Mouse (Mus musculus) splenic B cell, adult 2 months (primary cell): ENCODE results near the gene Timeless.
"Not testable (repeated sequence)": the region's sequence is repeated elsewhere in the genome, so short reads cannot be mapped to it uniquely, and the experiment has no call there.

Experiments used
- DNase-seq: peaks from one replicate; pipeline ENCODE4 v3.0.0-alpha.2; 2011; ENCODE audit warnings: low read depth, low spot score
- H3K27me3 ChIP-seq: 2 replicates; pipeline ENCODE4 v1.6.1; 2012; ENCODE audit warnings: mild to moderate bottlenecking, low read length, moderate library complexity, mixed read lengths; ENCODE audit not compliant: control insufficient read depth, poor library complexity, insufficient read depth, severe bottlenecking
- H3K36me3 ChIP-seq: 2 replicates; pipeline ENCODE4 v1.6.1; 2012; ENCODE audit warnings: mild to moderate bottlenecking, low read length, moderate library complexity, mixed read lengths; ENCODE audit not compliant: control insufficient read depth, poor library complexity, insufficient read depth, severe bottlenecking

The Timeless gene

GRCm38 (mm10) chr10:128208326-128208725 is 23.5 kb upstream of the Timeless start:
- Histone ChIP-seq H3K36me3 (peaks cover 1% of the 10 kb centered on the region; the same call in 1 of the 2 replicates), H3K27me3 (no peaks in the 10 kb centered on the region)
- DNase-seq: no peak

GRCm38 (mm10) chr10:128209311-128210009 is 22.4 kb upstream of the Timeless start:
- no peak for DNase-seq
- peaks cover 1% of the 10 kb centered on the region; the same call in 1 of the 2 replicates for H3K36me3 ChIP-seq

GRCm38 (mm10) chr10:128210131-128210530 is 21.7 kb upstream of the Timeless start:
- no peak for DNase-seq
- H3K27me3 ChIP-seq: no peaks in the 10 kb centered on the region

More at GRCm38 (mm10) chr10:128209311-128210009, 22.4 kb upstream of the Timeless start:
- no peaks in the 10 kb centered on the region for H3K27me3 ChIP-seq

GRCm38 (mm10) chr10:128210954-128211353 is 20.9 kb upstream of the Timeless start:
- H3K27me3 ChIP-seq: no peaks in the 10 kb centered on the region
- peaks cover 1% of the 10 kb centered on the region; the same call in 1 of the 2 replicates for H3K36me3 ChIP-seq
- no peak for DNase-seq

More at GRCm38 (mm10) chr10:128210131-128210530, 21.7 kb upstream of the Timeless start:
- peaks cover 1% of the 10 kb centered on the region; the same call in 1 of the 2 replicates for H3K36me3 ChIP-seq

- DNase-seq: peak; percentile 92
- H3K36me3 ChIP-seq: peaks cover 1% of the 10 kb centered on the region; the same call in 1 of the 2 replicates
- no peaks in the 10 kb centered on the region for H3K27me3 ChIP-seq
Observed at GRCm38 (mm10) chr10:128211390-128212108, 20.3 kb upstream of the Timeless start, which contains the start of gene Spryd4. TSS of gene Spryd4 (minus strand) at chr10:128211807.

GRCm38 (mm10) chr10:128212148-128212547 is 19.7 kb upstream of the Timeless start:
- no peaks in the 10 kb centered on the region for H3K27me3 ChIP-seq
- peaks cover 1% of the 10 kb centered on the region; the same call in 1 of the 2 replicates for H3K36me3 ChIP-seq
- DNase-seq: no peak

GRCm38 (mm10) chr10:128212871-128213323 is 19.0 kb upstream of the Timeless start:
- Histone ChIP-seq H3K36me3 (peaks cover 1% of the 10 kb centered on the region; the same call in 1 of the 2 replicates), H3K27me3 (no peaks in the 10 kb centered on the region)
- DNase-seq: peak; percentile 86

- not testable (repeated sequence) for DNase-seq, H3K27me3 ChIP-seq, H3K36me3 ChIP-seq
Observed at GRCm38 (mm10) chr10:128214112-128214511, 17.8 kb upstream of the Timeless start.

GRCm38 (mm10) chr10:128214981-128215380 is 16.9 kb upstream of the Timeless start:
- no peak for DNase-seq
- Histone ChIP-seq H3K36me3 (peaks cover 1% of the 10 kb centered on the region; the same call in 1 of the 2 replicates), H3K27me3 (no peaks in the 10 kb centered on the region)

GRCm38 (mm10) chr10:128218387-128219117 is 13.3 kb upstream of the Timeless start:
- H3K27me3 ChIP-seq: no peaks in the 10 kb centered on the region
- no peaks in the 10 kb centered on the region for H3K36me3 ChIP-seq
- no peak for DNase-seq

- Histone ChIP-seq H3K27me3 (no peaks in the 10 kb centered on the region), H3K36me3 (no peaks in the 10 kb centered on the region)
- DNase-seq: peak; percentile 13
Observed at GRCm38 (mm10) chr10:128221533-128222286, 10.2 kb upstream of the Timeless start.

GRCm38 (mm10) chr10:128225064-128225463 is 6.8 kb upstream of the Timeless start:
- H3K27me3 ChIP-seq: no peaks in the 10 kb centered on the region
- no peak for DNase-seq
- H3K36me3 ChIP-seq: no peaks in the 10 kb centered on the region

- Histone ChIP-seq H3K36me3 (no peaks in the 10 kb centered on the region), H3K27me3 (no peaks in the 10 kb centered on the region)
- DNase-seq: no peak
Observed at GRCm38 (mm10) chr10:128225538-128225937, 6.3 kb upstream of the Timeless start, which contains the start of gene Mip. TSS of gene Mip (plus strand) at chr10:128225838.

- no peak for DNase-seq
- Histone ChIP-seq H3K27me3 (no peaks in the 10 kb centered on the region), H3K36me3 (no peaks in the 10 kb centered on the region)
Observed at GRCm38 (mm10) chr10:128227592-128227991, 4.3 kb upstream of the Timeless start.
